Mouse (Mus musculus) hindbrain, embryonic 10.5 days (tissue): ENCODE results near the gene BC037034. TPM values are rescaled to one million over a fixed set of nuclear protein-coding genes. Genes with fewer than 3 reads are reported as not detected.
A peak's percentile ranks its signal among the peaks of the same experiment; 100 is the strongest.

Experiments
- DNase-seq: peaks from one replicate; pipeline ENCODE4 v3.0.0-alpha.2; 2017; ENCODE audit warnings: low spot score
- H3K27ac ChIP-seq: fragments of 300-500 bp; sonication (generic); 2 replicates; pipeline ENCODE4 v1.5.1; 2016; ENCODE audit warnings: mild to moderate bottlenecking, moderate library complexity
- H3K27me3 ChIP-seq: fragments of 300-500 bp; sonication (generic); 2 replicates; pipeline ENCODE4 v1.6.1; 2016; ENCODE audit warnings: mild to moderate bottlenecking; ENCODE audit not compliant: poor library complexity, insufficient read depth, severe bottlenecking
- H3K36me3 ChIP-seq: fragments of 300-500 bp; sonication (generic); 2 replicates; pipeline ENCODE4 v1.6.1; 2016; ENCODE audit warnings: mild to moderate bottlenecking, moderate library complexity
- H3K4me1 ChIP-seq: fragments of 300-500 bp; sonication (generic); replicated peaks from 2 replicates; pipeline ENCODE4 v1.6.1; 2016; ENCODE audit warnings: mild to moderate bottlenecking
- H3K4me3 ChIP-seq: fragments of 300-500 bp; sonication (generic); 2 replicates; pipeline ENCODE4 v1.5.1; 2016; ENCODE audit warnings: mild to moderate bottlenecking, moderate library complexity
- H3K9me3 ChIP-seq: fragments of 300-500 bp; sonication (generic); 2 replicates; pipeline ENCODE4 v1.6.1; 2016; ENCODE audit warnings: mild to moderate bottlenecking, moderate library complexity
- WGBS: fragments of 180-500 bp; shearing (Covaris S2); methylation state at CpG from one replicate; pipeline ENCODE4 v1.1.7; 2016; 5-methylcytosine and 5-hydroxymethylcytosine counted together
- polyA plus RNA-seq: library from polyadenylated mRNA; unstranded; fragments of >200 nt; fragmentation: Nextera tagmentation; extraction: Ambion mirVana; gene quantifications from 2 replicates; pipeline ENCODE4 v1.2.1, GENCODE M21; 2016

The BC037034 gene
- polyA plus RNA-seq, 1 experiment from 2014 or later: 10.1 TPM

DNA sequence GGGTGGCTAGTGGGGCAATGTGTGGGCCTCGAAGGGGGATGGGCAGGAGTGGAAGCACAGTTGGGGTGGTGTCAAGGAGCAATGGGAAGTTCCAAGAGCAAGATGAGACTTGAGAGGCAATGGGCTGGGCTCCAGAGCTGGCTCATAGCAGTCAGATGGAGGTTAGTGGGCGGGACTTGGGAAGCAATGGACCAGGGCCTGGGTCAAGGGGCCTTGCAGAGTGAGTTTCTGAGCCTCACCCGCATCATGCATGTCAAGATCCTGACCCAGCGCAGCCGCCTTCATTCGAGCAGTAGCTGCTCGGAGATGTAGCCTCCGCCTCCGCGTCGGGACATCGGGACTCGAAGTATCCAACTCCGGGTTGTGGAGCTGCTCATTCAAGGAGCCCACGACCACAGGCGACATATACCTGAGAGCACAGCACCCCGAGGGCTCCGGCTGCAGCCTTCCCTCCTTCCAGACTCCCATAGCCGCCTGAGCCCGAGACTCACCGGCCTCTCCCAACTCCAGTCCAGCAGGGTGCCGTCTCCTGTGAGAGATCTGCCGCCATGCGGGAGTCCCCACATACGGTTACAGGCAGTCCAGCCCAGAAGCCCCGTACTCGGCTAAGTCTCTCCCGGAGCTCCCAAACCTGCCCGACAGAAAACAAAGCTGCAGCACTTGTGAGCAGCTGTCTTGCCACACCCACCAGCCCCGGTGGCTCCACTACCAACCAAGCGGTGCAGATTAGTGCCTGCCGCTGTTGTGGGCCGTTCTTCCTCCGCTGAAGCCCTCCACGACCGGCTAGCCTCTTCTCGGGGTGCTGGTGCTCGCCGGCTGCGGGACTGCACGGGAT lies 11.6 kb upstream of the BC037034 start:
- 14% methylated on average over 41 of the region's 41 CpGs for WGBS
- Histone ChIP-seq H3K4me3 (peak overlapping the region; percentile 52), H3K9me3 (no peaks in the 10 kb centered on the region), H3K27me3 (0 out of 2 replicates have a peak, but pooled peaks cover 5% of the 10 kb centered on the region), H3K4me1 (peaks cover 89% of the 10 kb centered on the region), H3K27ac (peak overlapping the region; percentile 84), H3K36me3 (peaks cover 50% of the 10 kb centered on the region)
- peak; percentile 70 for DNase-seq

- WGBS: 45% methylated on average over 8 of the region's 8 CpGs
- no peaks in the 10 kb centered on the region for H3K9me3 ChIP-seq
- no peak overlapping the region for H3K4me3 ChIP-seq
- H3K4me1 ChIP-seq: peaks cover 88% of the 10 kb centered on the region
- 0 out of 2 replicates have a peak, but pooled peaks cover 5% of the 10 kb centered on the region for H3K27me3 ChIP-seq
- H3K27ac ChIP-seq: peak overlapping the region; percentile 59
- no peak for DNase-seq
- H3K36me3 ChIP-seq: peaks cover 50% of the 10 kb centered on the region
Measured at GRCm38 (mm10) chr5:138274186-138274585, 10.4 kb upstream of the BC037034 start.

DNA sequence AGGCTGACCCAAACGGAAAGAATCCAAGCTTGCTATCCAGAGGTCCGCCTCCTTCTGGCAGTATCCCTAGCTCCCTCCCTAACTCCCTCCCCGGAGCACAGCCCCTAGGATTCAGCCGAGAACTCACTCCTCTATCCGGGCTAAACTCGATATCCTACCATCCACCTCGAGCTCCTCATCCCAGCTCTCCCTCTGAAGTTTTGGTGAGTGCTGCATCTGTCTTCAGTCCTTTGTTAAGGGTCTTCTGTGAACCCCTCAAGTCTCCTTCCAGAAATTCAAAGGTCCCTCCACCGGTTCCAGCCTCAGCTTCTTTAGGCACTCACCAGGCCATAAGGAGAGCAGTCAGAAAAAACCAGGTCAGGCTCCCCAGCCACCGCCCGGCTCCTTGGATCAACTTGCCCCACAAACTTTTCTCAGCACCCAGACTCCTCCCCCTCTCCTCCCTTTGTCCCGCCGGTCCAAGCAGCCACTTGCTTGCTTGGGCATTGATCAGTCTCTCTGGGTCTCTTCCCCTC lies 8.6 kb upstream of the BC037034 start, which contains the start of gene Gal3st4:
TSS of gene Gal3st4 (minus strand) at position 432 of the 515 bp plus-strand sequence.
- H3K36me3 ChIP-seq: peaks cover 41% of the 10 kb centered on the region
- no peaks in the 10 kb centered on the region for H3K9me3 ChIP-seq
- peaks cover 71% of the 10 kb centered on the region for H3K4me1 ChIP-seq
- peak within 1 kb of the TSS; percentile 90 for H3K27ac ChIP-seq
- 2% methylated on average over 12 of the region's 12 CpGs for WGBS
- peak within 1 kb of the TSS; percentile 47 for H3K4me3 ChIP-seq
- peak; percentile 71 for DNase-seq
- 0 out of 2 replicates have a peak, but pooled peaks cover 5% of the 10 kb centered on the region for H3K27me3 ChIP-seq

GRCm38 (mm10) chr5:138271232-138271631 lies 7.4 kb upstream of the BC037034 start:
- no peak for DNase-seq
- peaks cover 59% of the 10 kb centered on the region for H3K4me1 ChIP-seq
- 0 out of 2 replicates have a peak, but pooled peaks cover 5% of the 10 kb centered on the region for H3K27me3 ChIP-seq
- peaks cover 38% of the 10 kb centered on the region for H3K36me3 ChIP-seq
- H3K4me3 ChIP-seq: peak overlapping the region; percentile 47
- H3K9me3 ChIP-seq: no peaks in the 10 kb centered on the region
- peak overlapping the region; percentile 90 for H3K27ac ChIP-seq
- 51% methylated on average over 3 of the region's 3 CpGs for WGBS

GRCm38 (mm10) chr5:138268980-138269379 lies 5.1 kb upstream of the BC037034 start:
- Histone ChIP-seq H3K27ac (no peak overlapping the region), H3K9me3 (no peaks in the 10 kb centered on the region), H3K4me1 (peaks cover 47% of the 10 kb centered on the region), H3K4me3 (no peak overlapping the region), H3K36me3 (peaks cover 23% of the 10 kb centered on the region), H3K27me3 (0 out of 2 replicates have a peak, but pooled peaks cover 5% of the 10 kb centered on the region)
- WGBS: 79% methylated on average over 4 of the region's 4 CpGs
- DNase-seq: no peak

GRCm38 (mm10) chr5:138267114-138267513 lies 3.3 kb upstream of the BC037034 start:
- Histone ChIP-seq H3K27ac (no peak overlapping the region), H3K36me3 (peaks cover 27% of the 10 kb centered on the region), H3K4me1 (peaks cover 43% of the 10 kb centered on the region), H3K9me3 (no peaks in the 10 kb centered on the region), H3K4me3 (no peak overlapping the region), H3K27me3 (0 out of 2 replicates have a peak, but pooled peaks cover 5% of the 10 kb centered on the region)
- WGBS: 93% methylated on average over 3 of the region's 3 CpGs
- no peak for DNase-seq

DNA sequence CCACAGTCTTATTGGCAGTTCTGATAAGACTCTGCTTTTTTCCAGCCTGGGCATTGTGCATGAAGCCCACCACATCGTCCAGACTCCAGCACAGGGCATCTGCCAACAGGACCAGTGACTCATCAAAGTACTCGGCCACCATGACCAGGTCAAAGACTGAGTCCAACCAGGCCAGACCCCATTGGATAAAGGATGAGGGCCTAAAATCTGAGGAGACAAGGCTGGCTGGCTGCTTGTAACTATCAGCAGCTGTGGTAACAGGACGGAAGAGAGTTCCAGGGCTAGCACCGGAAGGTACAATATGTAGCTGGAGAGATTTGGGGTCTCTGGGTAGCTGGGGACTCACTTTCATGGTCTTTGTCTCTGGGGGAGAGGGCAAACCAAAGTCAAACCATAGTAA lies 1.9 kb upstream of the BC037034 start:
- 93% methylated on average over 4 of the region's 4 CpGs for WGBS
- H3K4me1 ChIP-seq: peaks cover 34% of the 10 kb centered on the region

DNA sequence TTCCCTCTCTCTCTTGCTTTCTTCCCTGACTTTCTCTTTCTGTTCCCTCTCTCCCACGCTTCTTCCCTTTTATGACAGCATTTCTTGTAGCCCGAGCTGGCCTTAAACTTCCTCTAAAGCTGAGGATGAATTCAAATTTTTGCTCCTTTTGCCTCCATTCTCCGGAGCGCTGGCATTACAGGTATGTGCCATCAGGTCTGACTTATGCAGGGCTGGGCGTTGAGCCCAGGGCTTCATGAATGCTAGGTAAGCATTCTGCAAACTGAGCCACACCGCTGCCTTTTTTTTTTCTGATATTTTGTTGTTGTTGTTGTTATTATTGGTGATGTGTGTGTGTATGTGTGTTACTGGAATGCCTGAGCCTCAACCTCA lies 360 bp upstream of the BC037034 start:
- WGBS: 22% methylated on average over 6 of the region's 6 CpGs
- Histone ChIP-seq H3K36me3 (peaks cover 56% of the 10 kb centered on the region), H3K27me3 (no peaks in the 10 kb centered on the region), H3K4me3 (peak overlapping the region; percentile 83), H3K9me3 (no peaks in the 10 kb centered on the region), H3K27ac (peak overlapping the region; percentile 89), H3K4me1 (peaks cover 42% of the 10 kb centered on the region)
- DNase-seq: no peak

More for the DNA sequence above, 1.9 kb upstream of the BC037034 start:
- H3K27me3 ChIP-seq: no peaks in the 10 kb centered on the region
- no peak for DNase-seq
- H3K27ac ChIP-seq: no peak overlapping the region
- H3K4me3 ChIP-seq: no peak overlapping the region
- no peaks in the 10 kb centered on the region for H3K9me3 ChIP-seq
- H3K36me3 ChIP-seq: peaks cover 41% of the 10 kb centered on the region

- Histone ChIP-seq H3K4me1 (peaks cover 42% of the 10 kb centered on the region), H3K27me3 (no peaks in the 10 kb centered on the region), H3K4me3 (peak overlapping the region; percentile 83), H3K27ac (peak overlapping the region; percentile 89), H3K36me3 (peaks cover 69% of the 10 kb centered on the region), H3K9me3 (no peaks in the 10 kb centered on the region)
- DNase-seq: no peak
- 68% methylated on average over 18 of the region's 18 CpGs for WGBS
Measured at GRCm38 (mm10) chr5:138262582-138263240, 1.1 kb downstream of the BC037034 start.

- no peaks in the 10 kb centered on the region for H3K9me3 ChIP-seq
- no peaks in the 10 kb centered on the region for H3K27me3 ChIP-seq
- WGBS: 84% methylated on average over 4 of the region's 4 CpGs
- no peak overlapping the region for H3K27ac ChIP-seq
- DNase-seq: no peak
- H3K4me1 ChIP-seq: peaks cover 42% of the 10 kb centered on the region
- H3K36me3 ChIP-seq: peaks cover 71% of the 10 kb centered on the region
- H3K4me3 ChIP-seq: peak overlapping the region; percentile 83
Measured at GRCm38 (mm10) chr5:138262001-138262400, 1.8 kb downstream of the BC037034 start.

DNA sequence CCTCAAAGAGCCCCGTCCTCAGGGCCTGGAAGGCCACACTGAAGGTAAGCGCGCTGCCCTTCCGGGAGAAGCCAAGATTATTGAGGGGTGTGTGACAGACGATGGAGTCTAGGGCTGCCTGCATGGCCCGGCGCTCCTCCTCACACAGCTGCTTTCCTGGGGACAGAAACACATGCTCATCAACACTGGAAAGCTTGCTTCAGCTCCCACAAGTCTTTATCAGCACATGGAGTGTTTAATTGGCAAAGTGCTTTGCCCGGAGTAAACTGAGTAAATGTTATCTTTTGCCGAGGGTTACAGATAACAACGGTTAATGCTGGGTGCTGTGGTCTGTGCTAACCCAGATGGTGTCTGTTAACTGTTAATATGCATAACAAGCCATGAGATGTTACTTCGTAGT lies 3.0 kb downstream of the BC037034 start:
- Histone ChIP-seq H3K27me3 (no peaks in the 10 kb centered on the region), H3K9me3 (no peaks in the 10 kb centered on the region), H3K4me1 (peaks cover 52% of the 10 kb centered on the region), H3K27ac (no peak overlapping the region), H3K4me3 (no peak overlapping the region), H3K36me3 (peaks cover 60% of the 10 kb centered on the region)
- 94% methylated on average over 11 of the region's 11 CpGs for WGBS
- no peak for DNase-seq

DNA sequence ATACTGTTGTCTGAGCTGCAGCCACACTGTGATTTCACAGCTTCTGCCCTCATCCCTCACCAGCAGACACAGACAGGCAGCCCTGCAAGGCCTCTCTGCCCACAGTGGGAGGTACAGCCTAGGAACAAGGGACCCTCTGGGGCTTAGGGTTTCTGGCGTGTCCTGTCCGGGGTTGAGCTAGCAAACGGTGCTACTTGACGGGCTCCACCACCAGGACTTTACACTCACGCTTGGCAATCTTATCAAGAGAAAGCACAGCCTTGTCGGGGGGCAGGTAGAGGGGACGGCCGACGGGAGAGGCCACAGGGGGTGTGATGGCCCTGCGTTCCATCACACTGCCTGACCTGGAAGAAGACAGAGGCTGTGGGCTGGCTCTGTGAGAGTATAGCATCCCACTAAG lies 3.8 kb downstream of the BC037034 start:
- no peaks in the 10 kb centered on the region for H3K27me3 ChIP-seq
- peaks cover 56% of the 10 kb centered on the region for H3K36me3 ChIP-seq
- peaks cover 53% of the 10 kb centered on the region for H3K4me1 ChIP-seq
- H3K4me3 ChIP-seq: no peak overlapping the region
- H3K9me3 ChIP-seq: no peaks in the 10 kb centered on the region
- 77% methylated on average over 10 of the region's 10 CpGs for WGBS
- no peak overlapping the region for H3K27ac ChIP-seq
- DNase-seq: no peak

- H3K4me1 ChIP-seq: peaks cover 47% of the 10 kb centered on the region
- no peak for DNase-seq
- 79% methylated on average over 7 of the region's 7 CpGs for WGBS
- peaks cover 56% of the 10 kb centered on the region for H3K36me3 ChIP-seq
- H3K9me3 ChIP-seq: no peaks in the 10 kb centered on the region
- H3K27me3 ChIP-seq: no peaks in the 10 kb centered on the region
- H3K27ac ChIP-seq: no peak overlapping the region
- H3K4me3 ChIP-seq: no peak overlapping the region
Measured at GRCm38 (mm10) chr5:138258993-138259392, 4.8 kb downstream of the BC037034 start.
